Comparison of ENCODE assay signal across 14 mouse cellular contexts in the genomic region with DNA sequence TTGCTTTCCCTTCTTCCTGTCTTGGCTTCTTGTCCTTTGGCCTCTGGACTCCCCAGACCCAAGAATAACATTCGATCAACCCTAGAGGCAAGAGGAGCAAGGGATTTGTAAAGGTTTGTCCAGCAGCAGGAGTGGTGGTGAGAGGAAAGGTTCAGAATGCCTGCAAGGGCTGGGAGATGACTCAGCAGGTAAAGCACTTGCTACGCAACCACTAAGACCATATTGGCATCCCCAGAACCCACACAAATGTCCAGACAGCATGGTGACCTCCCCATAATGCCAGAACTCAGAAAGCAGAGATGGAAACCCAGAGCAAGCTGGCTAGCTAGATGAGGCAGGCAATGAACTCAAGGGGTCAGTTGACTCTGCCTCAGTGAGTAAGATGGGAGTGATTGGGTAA.
"Had no signal": no experiment of that assay in that cellular context is flagged by ENCODE, and none has a peak within 500 bp of the region (broad histone marks: within the 10 kb centered on the region; RNA-seq: fewer than 3 reads in every experiment).

No protein-coding gene starts in this region.

- DNase-seq: kidney, adult 9 months; kidney, postnatal 4 days; left cerebral cortex, postnatal 4 days; lung, adult 18-20 months; midbrain, embryonic 14.5 days; right cerebral cortex, adult 18-20 months; right cerebral cortex, postnatal 25 days; thymus, postnatal 4 days had no signal

- H3K27me3 ChIP-seq: limb, embryonic 13.5 days; neural tube, embryonic 12.5 days had no signal

- H3K4me1 ChIP-seq: limb, embryonic 13.5 days; midbrain, embryonic 10.5 days; neural tube, embryonic 12.5 days had no signal

- H3K4me3 ChIP-seq: layer of hippocampus, adult 2 months; limb, embryonic 13.5 days; midbrain, embryonic 10.5 days; neural tube, embryonic 12.5 days had no signal

- H3K27ac ChIP-seq: kidney, postnatal 0 days; layer of hippocampus, adult 2 months; limb, embryonic 13.5 days; liver, embryonic 14.5 days; midbrain, embryonic 10.5 days; neural tube, embryonic 12.5 days had no signal

- H3K4me2 ChIP-seq: limb, embryonic 13.5 days; neural tube, embryonic 12.5 days had no signal
